Mouse (Mus musculus) brain, embryonic 14.5 days (tissue): ENCODE data around the gene Eml1.

Source experiments
- CTCF ChIP-seq: fragments of 200-500 bp; IDR thresholded peaks from 2 replicates; pipeline ENCODE4 v1.5.1; 2012; ENCODE audit warnings: inconsistent platforms, mild to moderate bottlenecking, moderate library complexity, borderline replicate concordance; ENCODE audit not compliant: insufficient read depth, insufficient read length; ENCODE audit errors: extremely low read depth
- POLR2A ChIP-seq: fragments of 200-500 bp; IDR thresholded peaks from 2 replicates; pipeline ENCODE4 v1.6.1; 2012; ENCODE audit warnings: mild to moderate bottlenecking, inconsistent platforms, borderline replicate concordance; ENCODE audit not compliant: poor library complexity, insufficient read depth, insufficient read length, severe bottlenecking; ENCODE audit errors: extremely low read depth

GRCm38 (mm10) chr12:108503064-108503463, 132.3 kb downstream of the Eml1 start:
- no peak for TF ChIP-seq CTCF
- no peak for TF ChIP-seq POLR2A
